Mouse (Mus musculus): ENCODE measurements around the gene 1600014C23Rik. TPM values are rescaled to one million over a fixed set of nuclear protein-coding genes. Genes with fewer than 3 reads are reported as not detected.

1600014C23Rik gene
- total and polyA plus RNA-seq, 2 experiments from 2014 or later: 0.67 TPM; not detected in 1

- ATAC-seq (ENCODE audit: low FRiP score) (no peak), DNase-seq (ENCODE audit: low spot score) (no peak)
- WGBS: 65% methylated on average over 6 of the region's 6 CpGs
- Histone ChIP-seq H3K4me2 (ENCODE audit: low read depth, low read length, poor library complexity, severe bottlenecking) (no peak overlapping the region), H3K4me3 (ENCODE audit: low read depth, low read length) (no peak overlapping the region), H3K36me3 (ENCODE audit: insufficient read depth, low read length) (no peaks in the 10 kb centered on the region), H3K27me3 (ENCODE audit: insufficient read depth, low read length) (no peaks in the 10 kb centered on the region), H3K27ac (ENCODE audit: low read depth, low read length) (no peak overlapping the region), H3K9ac (replicated peaks; ENCODE audit: low read length, poor library complexity, severe bottlenecking) (no peak overlapping the region), H3K9me3 (ENCODE audit: low read length) (no peaks in the 10 kb centered on the region), H3K4me1 (ENCODE audit: insufficient read depth, low read length) (no peaks in the 10 kb centered on the region)
- TF ChIP-seq CTCF (IDR thresholded peaks at IDR 0.05): no peak
Measured at GRCm38 (mm10) chr17:45749100-45749499, 15.5 kb upstream of the 1600014C23Rik start.

GRCm38 (mm10) chr17:45747858-45748785 is 14.5 kb upstream of the 1600014C23Rik start:
- no peak for ATAC-seq (ENCODE audit: low FRiP score)
- H3K4me2 ChIP-seq (ENCODE audit: low read depth, low read length, poor library complexity, severe bottlenecking): no peak overlapping the region
- no peak for DNase-seq (ENCODE audit: low spot score)
- H3K9ac ChIP-seq (replicated peaks; ENCODE audit: low read length, poor library complexity, severe bottlenecking): no peak overlapping the region
- no peak overlapping the region for H3K27ac ChIP-seq (ENCODE audit: low read depth, low read length)
- WGBS: 58% methylated on average over 16 of the region's 16 CpGs
- no peaks in the 10 kb centered on the region for H3K36me3 ChIP-seq (ENCODE audit: insufficient read depth, low read length)
- TF ChIP-seq CTCF (IDR thresholded peaks at IDR 0.05): peak; percentile 69
- H3K9me3 ChIP-seq (ENCODE audit: low read length): no peaks in the 10 kb centered on the region
- no peaks in the 10 kb centered on the region for H3K27me3 ChIP-seq (ENCODE audit: insufficient read depth, low read length)
- H3K4me1 ChIP-seq (ENCODE audit: insufficient read depth, low read length): no peaks in the 10 kb centered on the region
- no peak overlapping the region for H3K4me3 ChIP-seq (ENCODE audit: low read depth, low read length)

GRCm38 (mm10) chr17:45747293-45747692 is 13.6 kb upstream of the 1600014C23Rik start:
- H3K4me3 ChIP-seq (ENCODE audit: low read depth, low read length): no peak overlapping the region
- ATAC-seq (ENCODE audit: low FRiP score) (no peak), DNase-seq (ENCODE audit: low spot score) (no peak)
- H3K4me2 ChIP-seq (ENCODE audit: low read depth, low read length, poor library complexity, severe bottlenecking): no peak overlapping the region
- no peaks in the 10 kb centered on the region for H3K27me3 ChIP-seq (ENCODE audit: insufficient read depth, low read length)
- no peak for TF ChIP-seq CTCF (IDR thresholded peaks at IDR 0.05)
- no peak overlapping the region for H3K27ac ChIP-seq (ENCODE audit: low read depth, low read length)
- no peaks in the 10 kb centered on the region for H3K9me3 ChIP-seq (ENCODE audit: low read length)
- no peaks in the 10 kb centered on the region for H3K4me1 ChIP-seq (ENCODE audit: insufficient read depth, low read length)
- no peaks in the 10 kb centered on the region for H3K36me3 ChIP-seq (ENCODE audit: insufficient read depth, low read length)
- H3K9ac ChIP-seq (replicated peaks; ENCODE audit: low read length, poor library complexity, severe bottlenecking): no peak overlapping the region
- WGBS: 99% methylated on average over 4 of the region's 4 CpGs

- 71% methylated on average over 12 of the region's 12 CpGs for WGBS
- no peak for TF ChIP-seq CTCF (IDR thresholded peaks at IDR 0.05)
- ATAC-seq (ENCODE audit: low FRiP score): no peak
Measured at GRCm38 (mm10) chr17:45746755-45747154, 13.1 kb upstream of the 1600014C23Rik start.

GRCm38 (mm10) chr17:45745629-45746028 is 12.0 kb upstream of the 1600014C23Rik start:
- Histone ChIP-seq H3K27me3 (ENCODE audit: insufficient read depth, low read length) (no peaks in the 10 kb centered on the region), H3K9ac (replicated peaks; ENCODE audit: low read length, poor library complexity, severe bottlenecking) (no peak overlapping the region), H3K4me1 (ENCODE audit: insufficient read depth, low read length) (no peaks in the 10 kb centered on the region), H3K27ac (ENCODE audit: low read depth, low read length) (no peak overlapping the region), H3K4me2 (ENCODE audit: low read depth, low read length, poor library complexity, severe bottlenecking) (no peak overlapping the region), H3K4me3 (ENCODE audit: low read depth, low read length) (no peak overlapping the region), H3K9me3 (ENCODE audit: low read length) (no peaks in the 10 kb centered on the region), H3K36me3 (ENCODE audit: insufficient read depth, low read length) (no peaks in the 10 kb centered on the region)
- no peak for TF ChIP-seq CTCF (IDR thresholded peaks at IDR 0.05)
- no peak for DNase-seq (ENCODE audit: low spot score)
- no peak for ATAC-seq (ENCODE audit: low FRiP score)
- 95% methylated on average over 2 of the region's 2 CpGs for WGBS

More at GRCm38 (mm10) chr17:45746755-45747154, 13.1 kb upstream of the 1600014C23Rik start:
- no peak for DNase-seq (ENCODE audit: low spot score)
- H3K27me3 ChIP-seq (ENCODE audit: insufficient read depth, low read length): no peaks in the 10 kb centered on the region
- no peaks in the 10 kb centered on the region for H3K4me1 ChIP-seq (ENCODE audit: insufficient read depth, low read length)
- H3K4me3 ChIP-seq (ENCODE audit: low read depth, low read length): no peak overlapping the region
- H3K27ac ChIP-seq (ENCODE audit: low read depth, low read length): no peak overlapping the region
- H3K36me3 ChIP-seq (ENCODE audit: insufficient read depth, low read length): no peaks in the 10 kb centered on the region
- H3K9me3 ChIP-seq (ENCODE audit: low read length): no peaks in the 10 kb centered on the region
- H3K9ac ChIP-seq (replicated peaks; ENCODE audit: low read length, poor library complexity, severe bottlenecking): no peak overlapping the region
- no peak overlapping the region for H3K4me2 ChIP-seq (ENCODE audit: low read depth, low read length, poor library complexity, severe bottlenecking)

Measured in midbrain, postnatal 0 days (tissue).